Mouse (Mus musculus) lung, postnatal 0 days (tissue): ENCODE measurements around the gene Mfap2. TPM values are rescaled to one million over a fixed set of nuclear protein-coding genes. Genes with fewer than 3 reads are reported as not detected.

ENCODE experiments used
- ATAC-seq: fragments of 200-750 bp; cut with Nextera tagmentation; 2 replicates; pipeline ENCODE4 v1.8.0; 2017; ENCODE audit warnings: moderate library complexity
- DNase-seq: peaks from one replicate; pipeline ENCODE4 v3.0.0-alpha.2; 2016; ENCODE audit warnings: low spot score
- H3K27ac ChIP-seq: fragments of 300-500 bp; sonication (generic); 2 replicates; pipeline ENCODE4 v1.5.1; 2014; ENCODE audit warnings: antibody characterized with exemption, mild to moderate bottlenecking, low read length, mixed read lengths
- H3K27me3 ChIP-seq: fragments of 300-500 bp; sonication (generic); replicated peaks from 2 replicates; pipeline ENCODE4 v1.6.1; 2014; ENCODE audit warnings: low read length, mixed read lengths; ENCODE audit not compliant: insufficient read depth
- H3K36me3 ChIP-seq: fragments of 300-500 bp; sonication (generic); 2 replicates; pipeline ENCODE4 v1.6.1; 2014; ENCODE audit warnings: low read length, mixed read lengths; ENCODE audit not compliant: insufficient read depth
- H3K4me1 ChIP-seq: fragments of 300-500 bp; sonication (generic); 2 replicates; pipeline ENCODE4 v1.6.1; 2014; ENCODE audit warnings: antibody characterized with exemption, low read depth, low read length, mixed read lengths; ENCODE audit not compliant: insufficient read depth
- H3K4me2 ChIP-seq: fragments of 300-500 bp; sonication (generic); replicated peaks from 2 replicates; pipeline ENCODE4 v1.6.1; 2014; ENCODE audit warnings: low read depth, mild to moderate bottlenecking, low read length, moderate library complexity, mixed read lengths
- H3K4me3 ChIP-seq: fragments of 300-500 bp; sonication (generic); 2 replicates; pipeline ENCODE4 v1.5.1; 2014; ENCODE audit warnings: low read depth, low read length
- H3K9ac ChIP-seq: fragments of 300-500 bp; sonication (generic); replicated peaks from 2 replicates; pipeline ENCODE4 v1.6.1; 2014; ENCODE audit warnings: low read depth, mild to moderate bottlenecking
- H3K9me3 ChIP-seq: fragments of 300-500 bp; sonication (generic); 2 replicates; pipeline ENCODE4 v1.6.1; 2016; ENCODE audit warnings: low read length, mixed read lengths
- CTCF ChIP-seq: IDR thresholded peaks from 2 replicates; pipeline ENCODE4 v1.5.1; 2016; ENCODE audit warnings: antibody characterized with exemption, mild to moderate bottlenecking
- EP300 ChIP-seq: IDR thresholded peaks from 2 replicates; pipeline ENCODE4 v1.6.1; 2016; ENCODE audit warnings: antibody characterized with exemption, mild to moderate bottlenecking, control low read depth
- WGBS: fragments of 180-500 bp; shearing (Covaris S2); extraction: QIAGEN DNeasy Blood & Tissue Kit; methylation state at CpG from one replicate; pipeline ENCODE4 v1.1.7; 2014; 5-methylcytosine and 5-hydroxymethylcytosine counted together
- polyA plus RNA-seq: library from polyadenylated mRNA; unstranded; fragments of >200 nt; fragmentation: Nextera tagmentation; extraction: Ambion mirVana; gene quantifications from 2 replicates; pipeline ENCODE4 v1.2.1, GENCODE M21; 2015

The Mfap2 gene
- polyA plus RNA-seq, 1 experiment from 2014 or later = 422 TPM

- Histone ChIP-seq H3K9me3 (no peaks in the 10 kb centered on the region), H3K36me3 (peaks cover 28% of the 10 kb centered on the region), H3K4me3 (no peak overlapping the region), H3K27ac (no peak overlapping the region), H3K9ac (0 out of 2 replicates have a peak overlapping the region, but pooled peaks have one; percentile 3), H3K4me2 (no peak overlapping the region), H3K27me3 (no peaks in the 10 kb centered on the region), H3K4me1 (no peaks in the 10 kb centered on the region)
- DNase-seq (no peak), ATAC-seq (no peak)
- TF ChIP-seq EP300 = no peak
- TF ChIP-seq CTCF = no peak
- 86% methylated on average over 10 of the region's 10 CpGs for WGBS
Observed at GRCm38 (mm10) chr4:140977278-140977677, 32.9 kb upstream of the Mfap2 start.

- H3K9ac ChIP-seq = no peak overlapping the region
- no peak overlapping the region for H3K4me3 ChIP-seq
- no peak for TF ChIP-seq EP300
- TF ChIP-seq CTCF = no peak
- DNase-seq (no peak), ATAC-seq (no peak; the same call in 1 of the 2 replicates)
- no peak overlapping the region for H3K4me2 ChIP-seq
- 86% methylated on average over 13 of the region's 14 CpGs for WGBS
- H3K27me3 ChIP-seq = no peaks in the 10 kb centered on the region
- H3K36me3 ChIP-seq = peaks cover 21% of the 10 kb centered on the region; the same call in 1 of the 2 replicates
- no peaks in the 10 kb centered on the region for H3K9me3 ChIP-seq
- no peaks in the 10 kb centered on the region for H3K4me1 ChIP-seq
- no peak overlapping the region for H3K27ac ChIP-seq
Observed at GRCm38 (mm10) chr4:140977886-140978692, 32.1 kb upstream of the Mfap2 start.

- no peaks in the 10 kb centered on the region for H3K27me3 ChIP-seq
- peak; percentile 35; the same call in 1 of the 2 replicates for TF ChIP-seq CTCF
- TF ChIP-seq EP300 = no peak
- H3K4me2 ChIP-seq = no peak overlapping the region
- 88% methylated on average over 2 of the region's 2 CpGs for WGBS
- H3K4me3 ChIP-seq = no peak overlapping the region
- ATAC-seq (no peak), DNase-seq (no peak)
- no peaks in the 10 kb centered on the region for H3K9me3 ChIP-seq
- no peak overlapping the region for H3K27ac ChIP-seq
- peaks cover 6% of the 10 kb centered on the region; the same call in 1 of the 2 replicates for H3K36me3 ChIP-seq
- peaks cover 4% of the 10 kb centered on the region; the same call in 1 of the 2 replicates for H3K4me1 ChIP-seq
- no peak overlapping the region for H3K9ac ChIP-seq
Observed at GRCm38 (mm10) chr4:140981605-140982004, 28.6 kb upstream of the Mfap2 start.

GRCm38 (mm10) chr4:140982808-140983207 lies 27.4 kb upstream of the Mfap2 start:
- TF ChIP-seq EP300 (no peak), CTCF (no peak)
- DNase-seq (no peak), ATAC-seq (no peak)
- Histone ChIP-seq H3K36me3 (peaks cover 6% of the 10 kb centered on the region; the same call in 1 of the 2 replicates), H3K27me3 (no peaks in the 10 kb centered on the region), H3K9ac (0 out of 2 replicates have a peak overlapping the region, but pooled peaks have one; percentile 3), H3K4me3 (no peak overlapping the region), H3K27ac (0 out of 2 replicates have a peak overlapping the region, but pooled peaks have one; percentile 20), H3K4me1 (peaks cover 9% of the 10 kb centered on the region; the same call in 1 of the 2 replicates), H3K9me3 (no peaks in the 10 kb centered on the region), H3K4me2 (no peak overlapping the region)
- 40% methylated on average over 4 of the region's 4 CpGs for WGBS

GRCm38 (mm10) chr4:140983442-140983841 lies 26.8 kb upstream of the Mfap2 start:
- DNase-seq (peak; percentile 80), ATAC-seq (peak; percentile 68)
- H3K36me3 ChIP-seq = peaks cover 6% of the 10 kb centered on the region; the same call in 1 of the 2 replicates
- no peaks in the 10 kb centered on the region for H3K27me3 ChIP-seq
- 0 out of 2 replicates have a peak overlapping the region, but pooled peaks have one; percentile 20 for H3K27ac ChIP-seq
- 8% methylated on average over 9 of the region's 9 CpGs for WGBS
- H3K4me1 ChIP-seq = peaks cover 9% of the 10 kb centered on the region; the same call in 1 of the 2 replicates
- H3K4me2 ChIP-seq = no peak overlapping the region
- H3K9me3 ChIP-seq = no peaks in the 10 kb centered on the region
- H3K4me3 ChIP-seq = no peak overlapping the region
- TF ChIP-seq CTCF (no peak), EP300 (no peak)
- no peak overlapping the region for H3K9ac ChIP-seq

GRCm38 (mm10) chr4:140984544-140984943 lies 25.7 kb upstream of the Mfap2 start:
- no peaks in the 10 kb centered on the region for H3K27me3 ChIP-seq
- no peak for ATAC-seq
- WGBS = 69% methylated on average over 6 of the region's 6 CpGs

More at GRCm38 (mm10) chr4:140984544-140984943, 25.7 kb upstream of the Mfap2 start:
- Histone ChIP-seq H3K4me1 (peaks cover 9% of the 10 kb centered on the region; the same call in 1 of the 2 replicates), H3K9me3 (no peaks in the 10 kb centered on the region), H3K4me2 (no peak overlapping the region), H3K4me3 (no peak overlapping the region), H3K36me3 (peaks cover 4% of the 10 kb centered on the region; the same call in 1 of the 2 replicates), H3K9ac (no peak overlapping the region), H3K27ac (no peak overlapping the region)
- TF ChIP-seq CTCF = no peak
- no peak for TF ChIP-seq EP300
- no peak for DNase-seq
